Mouse (Mus musculus) cerebellum, adult 2 months (tissue): Measurements from ENCODE around the gene Katnal1.

ENCODE experiments used
- CTCF ChIP-seq: fragments of 200-500 bp; IDR thresholded peaks from 2 replicates; pipeline ENCODE4 v1.5.1; 2011; ENCODE audit warnings: low read depth, mild to moderate bottlenecking, control low read depth, low read length, moderate library complexity, borderline replicate concordance; ENCODE audit not compliant: insufficient read depth
- POLR2A ChIP-seq: fragments of 200-500 bp; IDR thresholded peaks from 2 replicates; pipeline ENCODE4 v1.6.1; 2011; ENCODE audit warnings: low read length, control low read depth, borderline replicate concordance; ENCODE audit not compliant: insufficient read depth

DNA sequence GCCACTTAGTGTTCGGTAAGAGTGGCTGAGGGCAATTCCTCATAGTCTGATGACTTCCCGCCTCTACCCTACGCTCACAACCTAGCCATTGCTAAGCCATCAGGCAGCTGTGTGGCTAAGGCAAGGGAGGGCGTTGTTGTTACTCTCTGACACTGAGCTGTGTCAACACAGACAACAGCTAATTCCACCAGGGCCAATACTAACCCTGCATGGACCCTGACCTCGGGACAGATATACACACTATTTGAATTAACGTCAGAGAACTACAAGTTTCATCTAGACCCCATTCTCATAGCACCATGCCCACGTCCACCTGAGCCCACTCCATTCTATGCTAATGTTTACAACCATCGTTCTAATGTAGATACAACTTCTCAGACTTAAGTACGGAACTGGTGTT lies 5.1 kb downstream of the Katnal1 start:
- TF ChIP-seq POLR2A: no peak
- TF ChIP-seq CTCF: no peak
